Mouse (Mus musculus) kidney, postnatal 36 days (tissue): ENCODE data around the gene Zmiz1.

Experiments
- DNase-seq, 2 experiments: peaks; one replicate each; pipeline ENCODE4 v3.0.0; 2021 to 2022; ENCODE audit warnings: mixed read lengths in 2 of 2

Zmiz1 gene

DNA sequence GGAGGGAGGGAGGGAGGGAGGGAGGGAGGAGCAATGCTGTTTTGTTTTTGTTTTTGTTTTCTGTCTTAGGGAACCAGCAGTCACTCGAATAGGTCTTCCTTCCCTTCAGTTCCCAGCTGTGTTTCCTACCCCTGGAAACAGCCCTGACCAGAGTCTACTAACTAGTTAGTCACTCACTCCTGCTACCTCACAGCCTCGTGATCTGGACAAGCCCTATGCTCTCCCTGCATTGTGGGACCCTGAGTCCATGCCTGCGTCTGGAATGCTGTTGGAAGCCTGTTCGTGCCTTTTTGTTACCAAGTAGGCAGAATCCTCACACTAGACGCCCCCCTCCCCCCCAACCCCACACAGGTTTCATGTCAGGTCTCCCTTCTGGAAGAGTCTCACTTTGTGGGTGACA, 15.0 kb downstream of the Zmiz1 start:
- DNase-seq, result no peak

DNA sequence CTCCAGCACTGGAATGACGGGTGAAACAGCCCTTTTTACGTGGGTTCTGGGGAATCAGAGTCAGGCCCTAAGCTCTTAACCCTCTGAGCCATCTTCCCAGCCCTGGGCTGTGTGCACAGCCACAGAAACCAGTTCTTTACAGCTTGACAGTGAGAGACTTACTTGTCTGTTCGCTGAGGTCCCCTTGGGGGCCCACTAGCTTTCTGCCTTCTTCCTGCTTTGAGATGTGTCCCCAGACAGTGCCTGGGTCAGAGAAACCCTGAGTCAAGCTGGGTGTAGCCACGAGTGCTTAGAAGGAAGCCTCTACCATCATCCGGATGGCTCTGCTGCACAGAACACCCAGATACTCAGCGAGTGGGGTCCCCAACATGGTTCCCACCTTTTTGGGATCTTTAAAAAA, 15.7 kb downstream of the Zmiz1 start:
- no peak for DNase-seq

DNA sequence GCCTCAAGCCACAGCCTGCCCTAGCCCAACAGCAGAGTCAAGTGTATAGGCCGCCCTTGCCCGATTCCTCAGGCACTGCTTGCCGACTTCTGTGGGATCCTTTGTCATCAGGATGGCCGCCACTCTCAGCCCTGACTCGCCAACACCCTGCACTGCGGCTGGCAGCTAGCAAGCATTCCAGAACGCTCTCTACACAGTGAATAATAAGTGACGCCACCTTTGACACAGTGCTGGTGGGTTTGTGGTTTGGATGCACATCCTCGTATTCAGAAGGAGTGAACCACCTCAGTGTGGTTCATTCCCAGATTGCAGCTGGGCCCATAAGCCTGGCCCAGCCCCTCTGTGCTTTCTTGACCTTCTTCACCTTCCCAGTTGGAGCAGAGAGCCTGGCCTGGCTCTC, 17.1 kb downstream of the Zmiz1 start:
- DNase-seq, result no peak

DNA sequence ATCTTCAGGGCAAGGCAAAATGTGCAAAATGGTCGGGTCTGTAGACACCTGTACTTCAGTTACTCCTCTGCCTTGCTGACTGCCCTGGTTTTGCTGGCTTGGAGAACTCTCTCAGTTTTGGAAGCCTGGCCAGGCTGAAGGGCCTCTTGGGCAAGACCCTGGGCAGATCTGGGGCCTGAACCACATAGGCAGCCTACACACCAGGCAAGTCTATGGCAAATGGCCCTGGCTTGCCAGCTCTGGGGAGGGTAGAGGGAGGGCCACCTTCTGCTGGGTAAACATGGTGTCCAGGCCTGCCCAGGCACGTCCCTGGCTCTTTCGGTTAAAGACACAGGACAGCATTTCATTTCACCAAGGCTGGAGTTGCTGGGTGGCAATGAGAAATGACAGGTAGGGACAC, 17.5 kb downstream of the Zmiz1 start:
- DNase-seq, result no peak

DNA sequence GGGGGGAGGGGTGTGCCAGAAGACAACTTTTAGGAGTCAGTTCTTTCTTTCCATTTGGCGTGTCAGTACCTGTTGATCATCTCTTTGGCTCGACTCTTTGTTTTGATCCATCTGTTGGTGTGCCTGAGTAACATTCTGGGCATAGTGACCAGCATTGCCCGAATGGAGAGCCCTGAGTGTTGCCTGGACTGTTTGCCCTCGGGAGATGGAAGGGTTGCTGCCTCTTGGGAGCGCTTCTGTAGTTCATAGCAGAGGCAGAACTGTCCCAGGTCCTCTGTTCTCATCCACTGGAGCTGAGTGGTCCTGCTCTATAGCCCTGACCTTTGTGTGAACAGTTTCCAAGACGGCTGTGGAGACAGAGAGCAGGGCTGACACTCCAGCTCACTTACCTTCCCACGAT, 18.3 kb downstream of the Zmiz1 start:
- no peak for DNase-seq

DNA sequence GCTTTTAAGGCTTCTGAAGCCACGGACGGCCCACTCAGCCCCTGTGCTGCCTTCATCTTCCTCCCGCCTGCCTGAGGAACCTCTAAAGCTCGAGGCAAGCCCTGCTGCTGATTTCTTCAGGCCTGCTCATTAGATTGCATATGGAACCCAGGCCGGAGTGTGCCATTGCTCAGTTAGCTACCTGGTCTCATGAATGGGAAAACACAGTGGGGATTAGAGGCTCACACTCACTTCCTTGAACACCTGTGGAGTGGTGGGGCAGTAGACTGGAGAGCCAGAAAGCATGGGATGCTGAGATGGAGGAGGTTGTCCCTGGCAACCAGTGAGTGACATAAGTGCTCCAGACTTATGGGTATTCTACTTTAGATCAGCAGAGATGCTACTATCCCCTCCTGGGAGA, 19.3 kb downstream of the Zmiz1 start:
- no peak for DNase-seq

DNA sequence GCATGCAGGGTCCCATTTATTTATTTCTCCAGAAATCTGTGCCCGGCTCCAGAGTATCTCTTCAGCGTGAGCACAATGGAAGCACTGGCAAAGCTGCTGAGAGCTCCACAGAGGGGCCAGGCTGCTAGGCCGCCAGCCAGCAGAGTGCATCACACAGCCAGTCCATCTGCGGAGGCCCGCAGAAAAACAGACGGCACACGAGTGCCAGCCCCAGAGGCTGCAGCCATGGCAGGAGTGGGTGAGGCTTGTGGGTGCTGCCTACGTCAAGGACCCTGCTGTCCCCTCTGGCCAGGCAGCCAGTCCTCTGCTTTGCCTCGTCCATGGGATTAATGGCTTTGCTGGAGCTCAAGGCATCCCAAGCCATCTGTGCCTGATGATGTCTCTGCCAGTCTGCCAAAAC, 19.8 kb downstream of the Zmiz1 start:
- no peak for DNase-seq

DNA sequence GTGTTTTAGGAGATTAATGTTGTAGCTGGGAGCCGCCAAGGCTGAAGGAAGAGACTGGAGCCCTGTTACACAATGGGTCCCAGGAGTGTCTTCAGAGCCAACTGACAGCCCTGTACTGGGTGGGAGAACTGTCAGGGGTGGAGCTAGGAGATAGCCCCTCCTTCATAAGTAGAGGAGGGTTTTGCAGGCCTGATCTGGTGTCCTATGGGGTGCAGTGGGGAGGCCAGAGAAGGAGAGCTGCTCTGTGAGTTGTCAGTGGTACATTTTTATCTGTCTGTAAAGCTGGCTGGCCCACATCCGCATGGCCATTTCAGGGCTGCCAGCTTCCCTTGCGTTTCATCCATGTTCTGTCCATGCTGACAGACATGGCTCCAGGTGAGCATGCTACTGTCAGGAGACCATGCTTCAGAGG, 20.9 kb downstream of the Zmiz1 start:
- peak in 1 of 2 experiments; percentile 62 for DNase-seq

DNA sequence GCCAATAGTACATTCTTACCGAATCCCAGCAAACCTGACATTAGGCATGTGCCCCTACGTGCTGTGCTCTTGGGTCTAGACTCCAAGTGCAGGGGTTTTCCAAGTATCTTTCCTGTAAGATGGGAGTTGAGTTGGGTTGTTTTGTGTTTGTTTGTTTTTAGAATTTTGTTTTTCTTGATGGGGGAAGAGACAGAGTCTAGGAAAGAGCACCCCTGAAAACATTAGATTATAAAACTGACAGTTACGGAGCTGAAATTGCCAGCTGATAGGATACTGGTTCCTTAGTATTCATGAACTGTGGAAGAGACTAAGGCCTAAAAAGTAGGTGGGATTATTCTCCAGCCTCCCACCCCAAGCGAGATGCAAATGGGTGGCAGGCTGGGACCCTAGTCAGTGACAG, 21.5 kb downstream of the Zmiz1 start:
- no peak for DNase-seq

DNA sequence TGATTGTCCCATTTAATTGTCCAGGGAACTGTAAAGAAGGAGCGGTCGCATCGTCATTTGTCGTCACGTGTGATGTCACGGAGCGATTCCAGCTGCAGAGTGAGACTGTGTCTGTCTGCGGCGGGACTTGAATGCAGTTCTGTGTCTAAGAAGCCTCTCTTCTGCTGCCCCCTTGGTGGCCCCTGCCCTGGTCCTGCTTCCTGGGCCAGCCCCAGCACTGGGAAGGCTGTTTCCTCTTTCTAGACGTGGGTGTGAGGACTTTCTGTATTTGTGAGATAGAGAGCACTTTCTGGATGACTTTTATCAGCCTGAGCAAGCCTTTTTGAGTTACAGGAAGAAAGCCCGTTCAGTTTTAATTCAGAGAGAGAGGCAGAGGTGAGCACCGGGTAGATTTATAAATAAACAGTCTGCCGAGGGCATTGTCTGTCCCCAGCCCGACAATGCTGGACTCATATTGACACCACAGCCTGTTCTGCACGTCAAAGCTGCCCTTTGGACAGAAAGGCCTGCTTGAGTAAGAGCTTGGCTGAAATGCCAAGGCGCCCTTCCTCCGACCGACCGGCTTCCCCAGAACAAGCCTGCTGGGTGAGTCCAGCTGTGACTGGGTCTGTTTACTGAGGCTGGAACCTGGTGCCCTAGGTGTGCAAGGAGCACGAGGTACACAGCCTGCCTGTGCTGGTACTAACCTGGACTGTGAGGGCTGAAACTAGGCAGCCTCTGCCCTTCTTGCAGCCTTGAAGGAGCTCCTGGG, 22.1 kb downstream of the Zmiz1 start:
- DNase-seq, result peak; percentile 86 to 96

DNA sequence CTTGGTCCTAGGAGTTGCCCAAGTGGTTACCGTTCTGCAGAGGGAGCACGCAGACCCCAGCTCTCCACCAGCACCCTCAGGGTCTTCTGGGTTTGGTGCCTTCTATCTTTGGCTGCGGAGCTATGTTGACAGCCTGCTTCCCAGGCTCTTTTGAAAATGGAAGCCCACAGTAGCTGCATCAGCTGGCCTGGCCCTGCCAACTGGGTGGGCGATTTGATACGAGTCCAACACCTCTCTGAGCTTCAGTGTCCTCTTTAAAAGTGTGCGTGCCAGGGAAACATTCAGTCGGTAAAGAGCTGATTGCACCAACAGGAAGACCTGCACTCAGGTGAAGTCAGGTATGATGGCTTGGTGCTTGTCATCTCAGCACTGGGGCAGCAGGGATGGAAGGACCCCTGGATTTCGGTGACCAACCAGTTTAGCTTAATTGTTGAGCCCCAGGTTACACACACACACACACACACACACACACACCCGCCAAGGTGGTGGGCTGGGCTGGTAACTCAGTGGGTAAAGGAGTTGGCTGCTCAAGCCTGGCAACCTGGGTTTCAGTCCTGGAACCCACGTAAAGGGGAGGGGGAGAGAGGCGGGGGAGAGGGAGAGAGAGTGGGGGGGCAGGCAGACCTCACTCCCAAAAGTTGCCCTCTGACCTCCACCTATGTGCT, 22.8 kb downstream of the Zmiz1 start:
- no peak for DNase-seq

DNA sequence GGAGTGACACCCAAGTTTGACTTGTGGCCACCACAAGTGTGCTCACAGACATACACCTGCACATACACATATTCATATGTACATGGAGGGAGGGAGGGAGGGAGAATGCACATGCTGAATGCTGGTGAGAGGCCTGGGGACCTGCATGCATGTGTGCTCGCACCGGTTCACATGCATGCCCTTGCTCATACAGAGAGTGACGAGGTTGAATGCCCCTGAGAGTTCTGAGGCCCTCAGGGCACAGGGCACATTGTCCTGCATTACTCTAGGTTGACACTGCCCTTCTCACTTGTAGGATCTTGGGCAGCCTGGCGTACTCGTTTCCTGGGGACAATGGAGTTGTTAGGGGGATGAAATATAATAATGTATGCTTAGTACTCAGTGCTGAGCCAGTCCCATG, 23.4 kb downstream of the Zmiz1 start:
- DNase-seq, result no peak

DNA sequence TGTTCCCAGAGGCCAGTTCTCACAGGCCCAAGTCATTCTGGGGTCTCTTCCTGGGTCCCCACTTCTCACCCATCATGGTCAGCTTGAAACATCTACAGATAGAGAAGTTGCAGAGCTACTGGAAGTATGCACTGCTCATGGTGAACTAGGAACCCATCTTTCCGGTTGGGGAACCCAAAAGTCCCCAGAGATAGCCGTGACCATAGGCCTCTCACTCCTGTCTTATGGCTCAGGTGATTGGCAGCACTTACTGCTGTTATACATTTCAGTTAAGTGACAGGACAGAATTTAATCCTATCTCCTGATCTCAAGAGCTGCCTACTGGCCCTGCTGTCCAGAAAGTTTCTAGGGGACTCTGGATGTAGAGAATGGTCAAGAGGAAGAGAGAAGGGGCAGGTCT, 24.3 kb downstream of the Zmiz1 start:
- no peak for DNase-seq

DNA sequence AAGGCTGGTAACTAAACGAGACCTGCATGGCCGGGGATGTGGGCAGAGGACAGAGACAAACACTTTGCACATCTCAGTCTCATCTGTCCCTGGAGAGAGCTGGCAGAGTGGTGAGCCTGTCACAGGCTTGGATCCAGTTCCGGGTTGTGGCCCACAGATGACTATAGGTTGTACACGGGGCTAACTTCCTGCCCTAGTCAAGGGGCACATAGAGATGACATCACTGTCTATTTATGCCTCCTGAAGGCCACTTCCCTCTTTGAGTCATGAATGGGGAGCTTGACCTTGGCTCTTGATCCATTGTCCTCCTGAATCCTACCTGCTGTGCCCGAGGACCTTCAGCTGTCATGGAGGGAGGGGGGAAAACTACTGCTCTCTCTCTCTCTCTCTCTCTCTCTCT, 25.1 kb downstream of the Zmiz1 start:
- DNase-seq, result no peak

DNA sequence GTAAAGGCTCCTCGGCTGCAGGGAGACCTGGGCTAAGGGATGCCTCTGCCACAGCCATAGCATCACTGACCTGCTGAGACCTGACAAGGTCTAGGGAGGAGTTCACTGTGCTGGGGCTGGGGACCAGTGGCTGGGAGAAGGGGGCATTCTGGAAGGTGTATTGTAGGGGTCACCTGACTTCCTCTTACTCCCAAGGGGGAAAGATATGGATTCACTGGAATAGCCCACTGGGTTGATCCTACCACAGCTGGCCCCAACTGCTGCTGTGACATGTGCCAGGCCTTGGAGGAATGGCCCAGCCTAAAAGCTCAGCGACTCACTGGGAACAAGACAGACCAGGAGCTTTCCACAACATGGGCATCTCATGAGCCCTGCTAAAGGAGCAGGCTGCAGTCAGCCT, 27.2 kb downstream of the Zmiz1 start:
- DNase-seq, result no peak

DNA sequence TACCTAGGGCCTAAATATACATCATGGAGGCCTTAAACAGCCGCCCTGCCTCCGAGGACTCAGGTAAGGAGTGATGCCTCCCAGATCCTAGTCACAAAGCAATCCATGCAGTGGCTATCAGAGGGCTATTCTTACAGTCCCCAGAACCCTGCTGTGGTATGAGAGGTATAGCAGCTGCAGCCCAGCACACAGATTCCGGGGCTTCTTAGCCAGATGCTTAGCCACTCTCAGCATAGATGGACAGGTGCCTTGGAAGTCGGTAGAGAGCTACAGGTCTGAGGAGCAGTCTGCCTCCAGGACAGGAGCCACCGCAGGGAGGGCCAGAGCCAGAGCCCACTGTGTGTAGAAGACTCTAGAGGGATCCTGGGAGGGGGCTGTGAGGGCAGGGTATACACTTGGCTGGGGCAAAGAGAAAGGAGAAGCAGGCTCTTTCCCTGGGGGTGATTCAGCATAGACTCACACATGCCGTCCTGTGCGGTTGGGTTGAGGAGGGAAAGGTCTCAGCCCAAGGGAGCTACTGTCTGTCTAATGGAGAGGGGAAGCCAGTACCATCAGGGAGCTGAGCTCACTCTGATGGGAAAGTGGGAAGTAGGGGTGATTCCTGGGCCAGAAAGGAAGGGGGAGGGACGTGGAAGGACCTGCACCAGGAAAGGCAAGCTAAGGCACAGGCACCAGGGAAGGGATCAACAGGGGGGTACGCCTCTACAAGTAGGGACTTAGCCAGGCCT, 27.9 kb downstream of the Zmiz1 start:
- DNase-seq, result no peak

DNA sequence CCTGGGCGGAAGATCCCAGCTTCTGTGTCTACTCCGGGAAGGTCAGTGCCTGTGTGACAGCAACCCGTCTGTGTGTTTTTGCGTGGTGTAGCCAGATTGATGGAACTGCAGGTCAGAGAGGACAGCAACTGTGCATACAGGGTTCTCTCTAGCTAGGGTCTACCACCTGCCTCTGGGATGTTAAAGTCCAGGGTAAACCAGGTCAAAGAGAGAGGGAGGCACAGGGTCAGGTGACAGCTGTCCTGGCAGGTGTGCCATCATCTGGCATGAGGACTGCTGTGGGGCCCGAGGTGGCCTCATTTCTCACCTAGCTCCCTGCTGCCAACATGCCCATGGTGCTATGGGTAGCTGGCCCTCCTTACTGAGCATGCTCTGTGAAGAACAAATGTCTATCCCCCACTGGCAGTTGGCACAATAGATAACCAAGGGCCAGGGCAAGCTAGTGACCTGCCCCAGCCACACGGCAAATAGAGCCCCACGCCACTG, 28.5 kb downstream of the Zmiz1 start:
- DNase-seq, result peak; percentile 70 to 72

DNA sequence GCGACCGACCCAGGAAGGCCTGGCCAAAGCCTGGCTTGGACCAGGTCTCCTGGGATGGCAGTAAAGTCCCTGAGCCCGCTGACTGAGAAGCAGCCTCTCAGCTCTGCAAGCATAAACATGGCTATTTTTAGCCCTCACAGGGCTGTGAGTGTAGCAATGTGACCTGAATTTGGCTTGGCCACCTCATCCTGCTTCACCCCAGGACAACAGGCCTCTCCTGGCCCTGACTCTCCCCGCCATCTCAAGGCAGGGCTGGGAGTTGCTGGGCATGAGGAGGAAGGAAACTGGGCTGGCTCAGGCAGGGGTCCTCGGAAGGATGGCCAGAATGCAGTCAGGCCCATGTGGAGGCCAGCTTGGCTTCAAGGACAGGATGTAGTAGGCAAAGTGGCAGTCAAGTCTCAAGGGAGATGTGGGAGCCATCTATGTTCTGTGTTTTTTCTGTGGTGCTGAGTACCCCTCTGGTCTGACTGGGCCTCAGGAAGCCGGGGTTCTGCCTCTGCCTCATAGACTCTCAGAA, 29.2 kb downstream of the Zmiz1 start:
- peak; percentile 66 to 80 for DNase-seq

DNA sequence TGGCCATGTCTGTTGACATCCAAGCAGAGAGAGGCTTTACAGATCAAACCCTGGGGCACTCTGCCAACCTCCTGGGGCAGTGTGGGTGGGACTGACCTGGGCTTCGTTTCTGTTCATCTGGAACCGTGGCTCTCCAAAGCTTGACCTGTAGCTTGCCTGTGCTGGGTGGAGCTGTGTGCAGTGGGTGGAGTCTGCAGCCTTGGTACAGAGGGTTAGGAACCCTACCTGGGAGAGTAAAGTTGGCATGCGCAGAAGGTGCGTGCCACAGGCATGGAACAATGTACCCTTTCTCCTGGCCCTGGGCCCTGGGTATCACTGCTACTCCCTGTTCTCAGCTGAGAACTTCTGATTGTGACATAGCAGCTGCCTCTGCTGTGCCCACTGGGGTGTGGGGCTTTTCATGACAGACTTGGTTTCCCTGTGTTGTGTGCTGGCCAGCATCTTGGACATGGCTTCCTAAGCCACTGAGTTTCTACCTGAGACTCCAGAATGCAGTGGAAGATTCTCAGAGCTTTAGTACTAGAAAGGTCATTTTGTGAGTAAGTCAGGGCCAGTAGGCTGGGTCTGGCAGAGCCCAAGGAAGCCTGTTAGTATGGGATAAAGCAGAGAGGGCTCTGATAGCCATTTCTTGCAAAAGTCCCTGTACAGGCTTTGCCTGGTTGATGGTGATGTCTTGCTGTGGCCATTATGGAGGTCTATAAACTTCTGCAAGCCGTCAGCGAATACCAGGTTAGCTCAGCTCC, 30.5 kb downstream of the Zmiz1 start:
- peak; percentile 96 to 97 for DNase-seq

DNA sequence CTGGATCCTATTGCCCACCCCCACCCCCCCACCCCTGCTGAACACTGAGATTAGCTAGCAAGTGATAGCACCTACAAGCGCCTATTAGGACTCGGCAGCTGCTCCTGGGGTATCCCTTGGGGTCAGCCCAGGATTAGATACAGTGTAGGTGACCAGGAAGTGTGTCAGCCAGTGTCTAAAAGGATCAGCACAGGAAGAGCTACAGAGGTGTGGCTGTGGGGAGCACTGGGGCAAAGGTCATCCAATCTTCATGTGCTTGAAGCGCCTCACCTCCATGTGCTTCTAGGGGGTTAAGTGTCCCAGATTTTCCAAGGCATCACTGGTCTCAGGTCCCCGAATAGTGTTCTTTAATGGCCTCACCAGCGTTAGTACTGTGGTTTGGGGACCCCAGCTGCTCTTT, 33.0 kb downstream of the Zmiz1 start:
- DNase-seq, result no peak

DNA sequence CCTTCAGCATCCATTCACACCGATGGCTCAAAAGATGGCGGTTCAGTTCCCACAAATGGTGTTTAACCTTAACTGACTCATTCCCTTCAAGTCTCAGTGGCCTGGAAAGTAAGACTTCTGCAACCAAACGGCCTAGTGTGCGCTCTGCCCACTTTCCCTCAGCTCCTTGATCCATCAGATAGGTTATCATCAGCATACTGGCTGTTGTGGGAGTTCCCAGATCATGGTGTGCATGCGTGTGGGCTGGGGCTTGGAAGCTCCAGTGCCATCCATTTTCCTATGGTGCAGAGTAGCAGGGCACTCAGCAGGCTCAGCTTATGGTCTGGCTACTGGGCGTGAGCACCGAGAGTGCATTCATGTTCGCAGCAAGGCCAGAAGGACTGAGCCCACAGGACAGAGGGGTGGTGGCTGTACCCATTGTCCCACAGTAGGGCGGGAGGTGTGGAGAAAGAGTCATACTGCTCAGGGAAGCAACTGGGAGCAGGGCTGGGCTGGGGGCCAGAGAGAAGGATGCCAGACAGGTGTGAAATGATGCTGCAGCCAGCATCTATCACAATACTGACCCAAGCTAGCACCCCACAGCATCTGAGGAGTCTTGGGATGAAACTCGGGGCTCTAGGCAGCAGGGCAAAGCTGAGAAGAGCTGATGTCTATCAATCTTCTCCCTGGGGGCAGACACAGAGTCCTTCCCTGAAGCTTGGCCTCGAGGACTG, 33.7 kb downstream of the Zmiz1 start:
- DNase-seq, result no peak
